Mouse (Mus musculus) myocyte (in vitro differentiated cells): ENCODE results near the gene Gdpd3. TPM values are rescaled to one million over a fixed set of nuclear protein-coding genes. Genes with fewer than 3 reads are reported as not detected.

Experiments
- H3K27me3 ChIP-seq: one replicate; pipeline ENCODE4 v1.6.1; 2011; ENCODE audit not compliant: control insufficient read depth, insufficient read depth, insufficient read length
- H3K36me3 ChIP-seq: one replicate; pipeline ENCODE4 v1.6.1; 2011; ENCODE audit not compliant: control insufficient read depth, insufficient read depth
- H3K4me2 ChIP-seq: one replicate; pipeline ENCODE4 v1.6.1; 2011; ENCODE audit warnings: low read depth, control low read depth
- H3K4me3 ChIP-seq: one replicate; pipeline ENCODE4 v1.5.1; 2011; ENCODE audit warnings: mild to moderate bottlenecking, control low read depth, moderate library complexity
- H3K79me2 ChIP-seq: one replicate; pipeline ENCODE4 v1.6.1; 2011; ENCODE audit not compliant: control insufficient read depth, insufficient read depth
- H3ac ChIP-seq: one replicate; pipeline ENCODE4 v1.6.1; 2011; ENCODE audit not compliant: control insufficient read depth, insufficient read length
- CEBPB ChIP-seq: IDR thresholded peaks from 2 replicates; pipeline ENCODE4 v1.6.1; 2011; ENCODE audit warnings: mild to moderate bottlenecking, moderate library complexity; ENCODE audit not compliant: poor library complexity, insufficient read depth, severe bottlenecking
- E2F4 ChIP-seq: IDR thresholded peaks from one replicate; pipeline ENCODE4 v1.6.1; 2011; ENCODE audit warnings: mild to moderate bottlenecking, control low read depth, moderate library complexity; ENCODE audit not compliant: insufficient read depth
- MAX ChIP-seq: IDR thresholded peaks from one replicate; pipeline ENCODE4 v1.6.1; 2011; ENCODE audit warnings: low read depth, mild to moderate bottlenecking, control low read depth
- MYOD1 ChIP-seq, 3 experiments: IDR thresholded peaks; one replicate each; pipeline ENCODE4 v1.6.1; 2011; ENCODE audit warnings: control low read depth in 2 of 3, low read depth in 2 of 3, mild to moderate bottlenecking in 2 of 3, moderate library complexity in 1 of 3; ENCODE audit not compliant: insufficient read length in 2 of 3, control insufficient read depth in 1 of 3
- MYOG ChIP-seq, 3 experiments: IDR thresholded peaks; one replicate each; pipeline ENCODE4 v1.6.1; 2011; ENCODE audit warnings: control low read depth in 2 of 3, low read depth in 2 of 3, mild to moderate bottlenecking in 2 of 3; ENCODE audit not compliant: insufficient read length in 2 of 3, control insufficient read depth in 1 of 3, insufficient read depth in 1 of 3
- POLR2A ChIP-seq: IDR thresholded peaks from one replicate; pipeline ENCODE4 v1.6.1; 2011; ENCODE audit warnings: low read depth, mild to moderate bottlenecking, control low read depth, moderate library complexity; ENCODE audit not compliant: insufficient read length
- POLR2AphosphoS2 ChIP-seq: IDR thresholded peaks from one replicate; pipeline ENCODE4 v1.6.1; 2011; ENCODE audit warnings: low read depth, control low read depth; ENCODE audit not compliant: insufficient read length
- REST ChIP-seq: IDR thresholded peaks from one replicate; pipeline ENCODE4 v1.6.1; 2011; ENCODE audit warnings: mild to moderate bottlenecking, control low read depth, moderate library complexity; ENCODE audit not compliant: insufficient read depth, insufficient read length
- SRF ChIP-seq: IDR thresholded peaks from one replicate; pipeline ENCODE4 v1.6.1; 2011; ENCODE audit warnings: low read depth; ENCODE audit not compliant: control insufficient read depth, insufficient read length
- TCF12 ChIP-seq: IDR thresholded peaks from one replicate; pipeline ENCODE4 v1.6.1; 2011; ENCODE audit warnings: mild to moderate bottlenecking, control low read depth; ENCODE audit not compliant: poor library complexity, insufficient read depth, severe bottlenecking
- TCF3 ChIP-seq: IDR thresholded peaks from one replicate; pipeline ENCODE4 v1.6.1; 2011; ENCODE audit warnings: low read depth, control low read depth; ENCODE audit not compliant: insufficient read length
- USF1 ChIP-seq: IDR thresholded peaks from one replicate; pipeline ENCODE4 v1.6.1; 2011; ENCODE audit warnings: low read depth, mild to moderate bottlenecking, control low read depth, moderate library complexity
- polyA plus RNA-seq: library from polyadenylated mRNA; unstranded; fragments of >200 nt; fragmentation: generic; extraction: Trizol; gene quantifications from one replicate; pipeline ENCODE4 v1.2.1, GENCODE M21; 2012; ENCODE audit warnings: missing spikeins

Gdpd3 gene
- polyA plus RNA-seq, 1 experiment = 1.1 TPM

DNA sequence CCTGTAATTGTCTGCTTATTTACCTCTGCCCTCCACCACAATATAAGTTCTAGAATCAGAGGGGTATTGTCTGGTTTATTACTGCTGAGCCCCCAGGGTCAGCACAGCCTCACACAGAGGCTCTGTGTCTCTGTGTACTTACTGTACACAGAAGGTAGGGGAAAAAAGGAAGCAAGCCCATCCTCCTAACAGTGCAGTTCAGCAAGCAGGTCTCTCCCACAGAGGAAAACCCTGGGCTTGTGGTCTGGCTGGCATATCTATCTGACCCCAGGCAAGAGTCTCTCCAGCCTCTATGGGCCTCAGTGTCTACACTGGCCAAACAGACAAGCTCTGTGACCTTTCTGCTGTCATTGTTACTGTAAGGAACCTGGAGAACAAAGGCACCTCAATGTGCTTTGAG, 37.6 kb downstream of the Gdpd3 start:
- Histone ChIP-seq H3K36me3 (no peaks in the 10 kb centered on the region), H3K27me3 (no peaks in the 10 kb centered on the region), H3K4me2 (peak overlapping the region; percentile 87), H3K4me3 (no peak overlapping the region), H3K79me2 (peaks cover 2% of the 10 kb centered on the region), H3ac (no peak overlapping the region)
- TF ChIP-seq CEBPB (no peak), E2F4 (no peak), MAX (no peak), REST (no peak), MYOD1 (IDR thresholded peaks at IDR 0.05; ENCODE audit: control insufficient read depth in 1 of 3, insufficient read length in 2 of 3, low read depth in 2 of 3) (no peak), POLR2AphosphoS2 (no peak)

DNA sequence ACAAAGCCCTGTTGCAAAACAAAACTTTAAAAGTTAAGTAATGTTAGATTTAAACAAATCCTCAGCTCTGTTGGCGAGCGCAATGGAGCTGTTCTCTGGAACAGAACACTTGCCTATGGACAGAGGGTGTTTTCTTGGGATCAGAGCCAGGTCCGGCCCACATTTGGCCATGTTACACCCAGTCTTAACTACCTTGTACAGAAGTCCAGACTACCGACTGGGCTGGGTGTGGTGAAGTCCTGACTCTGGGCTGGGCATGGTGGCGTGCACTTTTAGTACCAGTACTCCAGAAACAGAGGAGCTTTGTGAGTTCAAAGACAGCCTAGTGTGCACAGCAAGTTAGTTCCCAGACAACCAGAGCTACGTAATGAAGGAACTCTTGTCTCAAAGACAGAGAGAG, 40.8 kb downstream of the Gdpd3 start:
- H3K79me2 ChIP-seq = no peaks in the 10 kb centered on the region
- H3ac ChIP-seq = no peak overlapping the region
- H3K4me3 ChIP-seq = peak overlapping the region; percentile 65
- H3K27me3 ChIP-seq = no peaks in the 10 kb centered on the region
- TF ChIP-seq POLR2A (peak; percentile 34), CEBPB (no peak)
- no peaks in the 10 kb centered on the region for H3K36me3 ChIP-seq
- H3K4me2 ChIP-seq = peak overlapping the region; percentile 67

DNA sequence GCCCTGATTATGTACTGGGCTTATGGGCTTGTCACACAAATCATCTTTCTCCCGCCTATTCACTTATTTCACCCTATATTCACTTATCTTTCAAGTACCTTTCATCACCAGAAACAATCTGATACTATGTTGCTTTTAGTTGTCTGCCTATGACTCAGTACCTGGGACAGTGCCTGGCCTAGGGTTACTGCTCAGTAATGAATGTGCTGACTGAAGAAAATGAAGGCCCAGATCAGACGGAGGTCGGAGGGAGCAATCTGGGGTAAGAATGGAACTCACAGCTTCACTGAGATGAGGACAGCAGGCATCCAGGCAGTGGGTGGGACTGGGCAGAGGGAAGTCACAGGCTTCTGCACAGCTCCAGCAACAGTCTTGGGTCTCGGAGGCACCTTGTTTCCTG, 41.3 kb downstream of the Gdpd3 start:
- TF ChIP-seq REST = peak; percentile 54
- peak; percentile 14 for TF ChIP-seq POLR2A
- no peak for TF ChIP-seq TCF12
- H3K27me3 ChIP-seq = no peaks in the 10 kb centered on the region
- H3K4me3 ChIP-seq = peak overlapping the region; percentile 65
- no peaks in the 10 kb centered on the region for H3K36me3 ChIP-seq
- H3K79me2 ChIP-seq = no peaks in the 10 kb centered on the region
- H3K4me2 ChIP-seq = peak overlapping the region; percentile 67
- H3ac ChIP-seq = peak overlapping the region; percentile 21

DNA sequence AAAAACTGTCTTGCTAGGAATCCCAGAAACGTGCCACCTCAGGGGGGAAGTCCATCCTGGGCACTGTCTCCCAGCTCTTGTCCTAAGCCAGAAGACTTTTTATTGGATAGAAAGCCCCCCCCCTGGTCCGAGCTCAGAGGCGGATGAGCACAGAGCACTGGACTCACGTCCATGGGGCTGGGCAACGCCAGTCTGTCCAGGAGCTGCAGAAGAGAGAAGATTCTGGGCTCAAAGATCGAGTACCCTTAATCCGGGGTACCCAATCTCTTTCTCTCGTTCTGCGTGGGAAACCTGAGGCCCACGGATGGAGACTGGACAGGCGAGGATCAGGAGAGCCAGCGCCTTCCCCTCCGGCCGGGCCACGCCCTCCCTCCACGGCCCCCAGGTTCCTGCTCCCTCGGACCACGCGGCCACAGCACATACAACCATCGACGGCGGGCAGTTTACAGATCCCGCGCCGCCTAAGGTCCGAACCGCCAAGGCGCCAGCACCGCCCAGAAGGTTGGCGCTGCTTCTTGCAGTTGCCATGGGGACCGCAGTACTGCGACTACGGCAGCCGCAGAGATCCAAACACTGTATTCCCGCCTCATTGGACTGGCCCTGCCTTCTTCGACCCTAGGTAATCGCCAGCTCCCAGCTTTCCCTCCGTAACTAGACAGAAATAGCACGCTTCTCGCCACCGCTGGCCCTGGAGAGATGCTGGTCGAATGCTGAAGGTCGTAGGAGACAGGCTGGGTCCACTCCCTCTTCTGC, 42.7 kb downstream of the Gdpd3 start:
- Histone ChIP-seq H3ac (peak overlapping the region; percentile 21), H3K36me3 (no peaks in the 10 kb centered on the region), H3K27me3 (no peaks in the 10 kb centered on the region), H3K4me3 (peak overlapping the region; percentile 65), H3K4me2 (peak overlapping the region; percentile 67), H3K79me2 (no peaks in the 10 kb centered on the region)
- TF ChIP-seq TCF3 (no peak), MYOG (IDR thresholded peaks at IDR 0.05; ENCODE audit: control insufficient read depth in 1 of 3, insufficient read depth in 1 of 3, insufficient read length in 2 of 3, low read depth in 2 of 3) (no peak), SRF (peak; percentile 42), USF1 (no peak), E2F4 (peak; percentile 69), POLR2AphosphoS2 (peak; percentile 66), POLR2A (peak; percentile 80)

DNA sequence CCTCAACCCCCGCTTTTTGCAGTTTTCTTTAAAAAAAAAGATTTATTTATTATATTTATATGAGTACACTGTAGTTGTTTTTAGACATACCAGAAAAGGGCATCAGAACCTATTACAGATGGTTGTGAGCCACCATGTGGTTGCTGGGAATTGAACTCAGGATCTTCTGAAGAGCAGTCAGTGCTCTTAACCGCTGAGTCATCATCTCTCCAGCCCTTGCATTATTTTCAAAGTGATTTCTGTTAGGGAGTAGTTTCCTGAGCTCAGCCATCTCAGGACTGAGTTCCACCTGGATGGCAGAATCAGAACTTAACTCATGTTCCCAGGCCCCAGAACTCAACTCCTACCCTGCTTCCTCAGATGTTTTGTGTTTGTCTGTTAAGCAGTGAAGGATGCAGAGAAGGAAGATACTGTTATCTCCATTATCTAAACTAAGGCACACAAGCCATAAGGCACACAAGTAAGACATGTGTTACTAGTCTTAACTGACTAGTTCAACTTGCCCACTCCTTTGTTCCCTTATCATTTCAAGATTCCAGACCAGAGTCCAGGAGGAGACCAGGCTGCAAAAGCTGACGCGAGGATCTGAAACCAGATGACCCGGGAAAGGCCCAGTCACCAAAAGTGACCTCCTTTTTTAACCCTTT, 43.7 kb downstream of the Gdpd3 start:
- no peak for TF ChIP-seq CEBPB
- TF ChIP-seq POLR2A = no peak
- no peak for TF ChIP-seq TCF12
- no peak for TF ChIP-seq USF1
- TF ChIP-seq MAX = no peak
- H3K4me2 ChIP-seq = peak overlapping the region; percentile 67
- peak overlapping the region; percentile 65 for H3K4me3 ChIP-seq
- no peaks in the 10 kb centered on the region for H3K36me3 ChIP-seq
- no peaks in the 10 kb centered on the region for H3K27me3 ChIP-seq
- peak overlapping the region; percentile 21 for H3ac ChIP-seq
- no peaks in the 10 kb centered on the region for H3K79me2 ChIP-seq
